Mouse (Mus musculus) heart, adult 2 months (tissue): ENCODE results near the gene Ctla4. TPM values are rescaled to one million over a fixed set of nuclear protein-coding genes. Genes with fewer than 3 reads are reported as not detected.

ENCODE experiments used
- DNase-seq, 2 experiments: peaks; one replicate each; pipeline ENCODE4 v3.0.0; 2021
- H3K27ac ChIP-seq: fragments of 200-600 bp; 2 replicates; pipeline ENCODE4 v1.8.1; 2022
- H3K27me3 ChIP-seq: fragments of 200-500 bp; 2 replicates; pipeline ENCODE4 v1.6.1; 2012; ENCODE audit warnings: mild to moderate bottlenecking, low read length, inconsistent platforms, mixed read lengths; ENCODE audit not compliant: control insufficient read depth, insufficient read depth
- H3K36me3 ChIP-seq: fragments of 200-500 bp; 2 replicates; pipeline ENCODE4 v1.6.1; 2012; ENCODE audit warnings: low read length, inconsistent platforms; ENCODE audit not compliant: control insufficient read depth, insufficient read depth
- H3K4me1 ChIP-seq: fragments of 200-500 bp; 2 replicates; pipeline ENCODE4 v1.6.1; 2011; ENCODE audit warnings: low read length; ENCODE audit not compliant: control insufficient read depth, insufficient read depth
- H3K4me3 ChIP-seq: fragments of 200-600 bp; 2 replicates; pipeline ENCODE4 v1.8.1; 2022
- H3K79me2 ChIP-seq: fragments of 200-500 bp; replicated peaks from 2 replicates; pipeline ENCODE4 v1.6.1; 2012; ENCODE audit warnings: mild to moderate bottlenecking, inconsistent platforms, low read length, moderate library complexity, mixed read lengths; ENCODE audit not compliant: control insufficient read depth, insufficient read depth
- H3K9ac ChIP-seq: fragments of 200-500 bp; 2 replicates; pipeline ENCODE4 v1.6.1; 2012; ENCODE audit warnings: low read depth, mild to moderate bottlenecking, control low read depth, inconsistent platforms, low read length, mixed read lengths
- CTCF ChIP-seq: fragments of 200-600 bp; IDR thresholded peaks from 2 replicates; pipeline ENCODE4 v1.8.1; 2022; ENCODE audit warnings: antibody characterized with exemption, mild to moderate bottlenecking, moderate library complexity
- EP300 ChIP-seq: fragments of 200-500 bp; IDR thresholded peaks from 2 replicates; pipeline ENCODE4 v1.6.1; 2011; ENCODE audit warnings: low read depth, low read length, control low read depth; ENCODE audit not compliant: insufficient read depth
- POLR2A ChIP-seq: fragments of 200-500 bp; IDR thresholded peaks from 2 replicates; pipeline ENCODE4 v1.6.1; 2011; ENCODE audit warnings: mild to moderate bottlenecking, low read depth, low read length, control low read depth; ENCODE audit not compliant: insufficient read depth
- WGBS: fragments of 180-500 bp; shearing (Covaris S2); methylation state at CpG from one replicate; pipeline ENCODE4 v1.1.7; 2018; 5-methylcytosine and 5-hydroxymethylcytosine counted together
- intact Hi-C: fragments of 180-260 bp; cut with DNase I; formaldehyde crosslinking; loops from one replicate; pipeline ENCODE4 v1.15.1; 2025
- polyA plus RNA-seq: library from polyadenylated mRNA; depleted of rRNA; stranded (reverse); fragments of >200 nt; gene quantifications from 2 replicates; pipeline ENCODE4 v1.2.3, GENCODE M21; 2012
- total RNA-seq, 2 experiments: library from RNA; stranded (reverse); gene quantifications; 2 replicates each; pipeline ENCODE4 v1.2.3; 2021

Gene Ctla4
- total and polyA plus RNA-seq, 3 experiments, result 0.74 to 0.91 (median 0.86) TPM

DNA sequence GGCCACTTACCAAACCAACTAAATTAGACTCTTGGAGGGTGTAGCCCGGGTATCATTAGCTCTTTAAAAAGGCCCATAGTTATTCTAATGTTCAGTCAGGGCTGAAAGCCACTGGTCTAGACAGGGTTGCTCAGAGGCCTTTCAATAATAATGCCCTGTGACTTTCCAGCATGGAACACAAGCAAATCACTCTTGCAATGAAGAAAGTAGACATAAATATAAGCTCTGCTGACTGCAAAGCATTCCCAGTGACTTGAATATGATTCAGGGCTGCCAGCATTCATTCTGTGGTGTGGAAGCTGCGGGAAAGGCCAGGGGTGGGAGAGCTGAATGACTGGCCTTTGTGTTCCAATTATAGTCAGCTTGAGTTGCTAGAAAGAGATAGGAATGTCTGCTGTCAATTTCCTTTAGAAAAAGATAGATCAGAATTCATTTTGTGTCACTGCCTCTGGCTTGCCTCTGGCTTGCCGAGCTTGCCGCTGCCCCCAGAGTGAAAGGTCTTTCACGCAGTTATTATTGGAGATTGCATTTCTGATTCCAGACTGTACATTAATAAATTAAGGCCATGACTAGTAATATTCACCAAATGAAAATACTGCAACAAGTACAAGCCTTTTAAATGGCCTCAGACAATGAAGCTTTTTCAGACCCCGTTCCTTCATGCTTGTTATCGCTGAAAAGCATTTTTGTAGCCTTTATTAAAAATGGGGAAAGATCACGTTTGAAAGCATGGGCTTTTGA lies 35.6 kb upstream of the Ctla4 start:
- H3K36me3 ChIP-seq, result peaks cover 3% of the 10 kb centered on the region
- intact Hi-C loops, result loop anchor here (5.0 kb wide), 1 partner anchor 34 kb away; no protein-coding TSS in a partner anchor
- H3K79me2 ChIP-seq, result no peaks in the 10 kb centered on the region
- no peaks in the 10 kb centered on the region for H3K27me3 ChIP-seq
- H3K4me3 ChIP-seq, result no peak overlapping the region
- H3K9ac ChIP-seq, result no peak overlapping the region
- peaks cover 12% of the 10 kb centered on the region for H3K4me1 ChIP-seq
- 44% methylated on average over 8 of the region's 8 CpGs for WGBS
- TF ChIP-seq EP300 (no peak), CTCF (no peak)
- no peak for DNase-seq
- H3K27ac ChIP-seq, result peak overlapping the region; percentile 55

DNA sequence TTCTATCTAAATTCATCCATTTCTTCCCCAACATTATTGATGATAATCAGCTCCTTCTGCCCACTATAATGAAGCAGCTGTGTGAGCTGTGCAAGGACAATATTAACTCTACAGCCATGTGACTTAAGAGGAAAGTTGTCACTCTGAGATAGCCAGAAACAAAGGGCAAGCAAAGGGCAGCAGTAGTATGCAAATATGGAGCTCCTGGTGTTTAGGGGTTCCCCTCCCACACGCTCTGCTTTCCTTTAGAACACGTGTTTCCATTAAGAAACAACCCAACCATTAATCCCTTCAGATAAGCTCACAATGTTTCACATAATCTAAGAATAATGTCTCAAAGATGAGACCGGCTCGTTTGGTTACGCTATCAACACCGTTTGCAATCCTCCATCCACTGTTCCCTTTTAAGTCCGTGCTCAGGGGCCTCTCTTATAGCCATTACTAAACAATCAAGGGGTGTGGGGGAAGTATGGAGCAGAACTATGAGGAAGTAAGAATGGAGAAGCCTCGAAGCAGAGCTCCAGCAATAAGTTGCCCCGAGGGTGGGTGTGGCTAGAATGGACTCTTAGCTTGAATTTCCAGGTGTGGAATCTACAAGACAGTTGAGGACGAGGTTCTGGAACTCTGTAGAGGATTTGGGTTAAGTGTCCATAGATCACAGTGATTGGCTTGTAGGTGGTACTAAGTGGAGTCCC lies 34.6 kb upstream of the Ctla4 start:
- H3K79me2 ChIP-seq, result no peaks in the 10 kb centered on the region
- no peaks in the 10 kb centered on the region for H3K27me3 ChIP-seq
- intact Hi-C loops, result loop anchor here (5.0 kb wide), 1 partner anchor 35 kb away; no protein-coding TSS in a partner anchor
- H3K36me3 ChIP-seq, result peaks cover 3% of the 10 kb centered on the region
- no peak overlapping the region for H3K9ac ChIP-seq
- WGBS, result 60% methylated on average over 10 of the region's 10 CpGs
- no peak for DNase-seq
- H3K27ac ChIP-seq, result peak overlapping the region; percentile 6; the same call in 1 of the 2 replicates
- no peak overlapping the region for H3K4me3 ChIP-seq
- peaks cover 8% of the 10 kb centered on the region for H3K4me1 ChIP-seq
- TF ChIP-seq EP300, result no peak
- no peak for TF ChIP-seq POLR2A
- TF ChIP-seq CTCF, result no peak

DNA sequence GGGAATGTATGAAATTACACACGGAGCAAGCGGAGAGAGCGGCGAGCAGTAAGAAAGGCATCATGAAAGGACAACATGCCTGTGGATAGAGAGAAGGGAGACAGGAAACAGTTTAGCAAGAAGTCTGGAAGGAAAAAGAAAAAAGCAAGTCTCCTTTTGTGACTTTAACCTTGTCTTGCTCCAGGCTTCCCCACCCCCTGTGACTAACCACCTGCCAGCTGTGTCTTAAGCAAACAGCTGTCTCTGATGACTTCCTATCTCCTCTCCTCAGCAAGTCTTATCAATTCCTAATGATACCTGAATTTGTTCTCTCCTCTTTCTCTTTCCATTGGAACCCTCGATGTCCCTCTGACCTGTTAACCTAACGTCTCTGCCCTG lies 34.0 kb upstream of the Ctla4 start:
- no peak for DNase-seq
- TF ChIP-seq POLR2A (no peak), EP300 (no peak), CTCF (no peak)
- H3K4me1 ChIP-seq, result peaks cover 12% of the 10 kb centered on the region
- H3K79me2 ChIP-seq, result no peaks in the 10 kb centered on the region
- 83% methylated on average over 6 of the region's 6 CpGs for WGBS
- H3K27me3 ChIP-seq, result no peaks in the 10 kb centered on the region
- peaks cover 3% of the 10 kb centered on the region for H3K36me3 ChIP-seq
- H3K27ac ChIP-seq, result no peak overlapping the region
- no peak overlapping the region for H3K9ac ChIP-seq
- intact Hi-C loops, result loop anchor here (5.0 kb wide), 1 partner anchor 35 kb away; no protein-coding TSS in a partner anchor
- H3K4me3 ChIP-seq, result no peak overlapping the region

DNA sequence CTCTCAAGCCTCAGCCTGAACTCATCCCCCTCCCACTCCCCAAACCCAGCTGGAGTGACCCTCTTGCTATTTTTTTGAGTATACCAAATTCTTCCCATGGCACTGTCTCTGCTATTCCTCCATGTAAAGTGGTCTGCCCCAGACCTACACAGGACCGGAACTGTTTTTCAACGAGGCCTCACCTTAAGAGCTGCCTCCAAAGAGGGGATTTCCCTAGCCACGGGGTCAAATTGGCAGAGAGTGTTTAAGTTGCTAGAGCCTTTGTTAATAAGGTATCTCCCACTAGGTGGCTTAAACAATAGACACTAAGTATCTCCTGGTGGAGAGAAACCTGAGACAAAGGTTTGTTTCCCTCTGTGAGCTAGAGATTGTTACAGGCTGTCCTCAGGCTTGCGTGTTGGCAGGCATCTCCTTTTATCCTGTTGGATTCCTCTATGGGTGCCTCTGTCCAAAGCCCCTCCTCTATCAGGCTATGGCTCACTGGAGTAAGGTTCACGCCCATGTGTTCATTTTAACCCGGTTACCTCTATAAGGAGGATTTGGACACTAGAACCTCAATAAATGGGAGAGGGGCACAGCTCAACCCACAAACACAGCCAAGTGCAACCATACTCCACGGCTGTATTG lies 33.4 kb upstream of the Ctla4 start:
- Histone ChIP-seq H3K4me1 (peaks cover 12% of the 10 kb centered on the region), H3K4me3 (no peak overlapping the region), H3K9ac (no peak overlapping the region), H3K27ac (no peak overlapping the region), H3K27me3 (no peaks in the 10 kb centered on the region), H3K79me2 (no peaks in the 10 kb centered on the region), H3K36me3 (peaks cover 3% of the 10 kb centered on the region)
- 49% methylated on average over 7 of the region's 7 CpGs for WGBS
- no peak for DNase-seq
- intact Hi-C loops, result loop anchor here (5.0 kb wide), 1 partner anchor 36 kb away; no protein-coding TSS in a partner anchor
- TF ChIP-seq POLR2A (no peak), CTCF (peak; percentile 13; the same call in 1 of the 2 replicates)

DNA sequence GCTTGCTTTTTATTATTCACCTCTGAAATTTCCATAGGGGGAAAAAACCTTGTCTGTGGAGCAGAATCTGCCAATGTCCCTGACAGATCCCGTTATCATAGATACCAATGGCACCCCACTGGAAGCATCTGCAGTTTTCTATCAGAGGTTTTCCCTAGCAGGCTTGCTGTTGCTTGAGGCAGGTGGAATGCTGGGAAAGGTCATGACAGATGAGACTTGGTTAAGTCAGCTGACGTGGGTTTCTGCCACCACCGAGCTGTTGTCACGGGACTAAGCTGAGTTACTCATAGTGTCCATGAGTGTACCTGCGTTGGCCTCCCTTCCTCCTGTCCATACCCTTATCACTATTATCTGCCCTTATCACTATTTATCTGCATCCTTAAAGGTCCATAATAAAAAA lies 32.8 kb upstream of the Ctla4 start:
- Histone ChIP-seq H3K79me2 (no peaks in the 10 kb centered on the region), H3K27ac (no peak overlapping the region), H3K27me3 (no peaks in the 10 kb centered on the region), H3K36me3 (peaks cover 3% of the 10 kb centered on the region), H3K9ac (no peak overlapping the region), H3K4me3 (no peak overlapping the region), H3K4me1 (peaks cover 12% of the 10 kb centered on the region)
- TF ChIP-seq POLR2A (no peak), CTCF (no peak), EP300 (no peak)
- DNase-seq, result no peak
- 81% methylated on average over 5 of the region's 5 CpGs for WGBS
- intact Hi-C loops, result loop anchor here (5.0 kb wide), 1 partner anchor 37 kb away; no protein-coding TSS in a partner anchor
